Mouse (Mus musculus) hindbrain, embryonic 16.5 days (tissue): ENCODE measurements around the gene Rabgap1l. TPM values are rescaled to one million over a fixed set of nuclear protein-coding genes. Genes with fewer than 3 reads are reported as not detected.

Experiments used
- ATAC-seq: fragments of 200-750 bp; cut with Nextera tagmentation; 2 replicates; pipeline ENCODE4 v1.8.0; 2017; ENCODE audit warnings: moderate TSS enrichment, moderate library complexity
- H3K27ac ChIP-seq: fragments of 300-500 bp; sonication (generic); 2 replicates; pipeline ENCODE4 v1.5.1; 2014; ENCODE audit warnings: low read depth, mild to moderate bottlenecking, control low read depth, low read length, moderate library complexity
- H3K27me3 ChIP-seq: fragments of 300-500 bp; sonication (generic); replicated peaks from 2 replicates; pipeline ENCODE4 v1.6.1; 2014; ENCODE audit warnings: low read length; ENCODE audit not compliant: control insufficient read depth, insufficient read depth
- H3K36me3 ChIP-seq: fragments of 300-500 bp; sonication (generic); 2 replicates; pipeline ENCODE4 v1.6.1; 2014; ENCODE audit warnings: mild to moderate bottlenecking, low read length, moderate library complexity, mixed read lengths; ENCODE audit not compliant: control insufficient read depth, insufficient read depth
- H3K4me1 ChIP-seq: fragments of 300-500 bp; sonication (generic); 2 replicates; pipeline ENCODE4 v1.6.1; 2014; ENCODE audit warnings: low read depth, low read length; ENCODE audit not compliant: control insufficient read depth, insufficient read depth
- H3K4me2 ChIP-seq: fragments of 300-500 bp; sonication (generic); 2 replicates; pipeline ENCODE4 v1.6.1; 2014; ENCODE audit warnings: mild to moderate bottlenecking, low read length, control low read depth, moderate library complexity
- H3K4me3 ChIP-seq: fragments of 300-500 bp; sonication (generic); 2 replicates; pipeline ENCODE4 v1.5.1; 2014; ENCODE audit warnings: mild to moderate bottlenecking, low read length, control low read depth, moderate library complexity
- H3K9ac ChIP-seq: fragments of 300-500 bp; sonication (generic); 2 replicates; pipeline ENCODE4 v1.6.1; 2014; ENCODE audit warnings: low read depth, mild to moderate bottlenecking, control low read depth, low read length, moderate library complexity
- H3K9me3 ChIP-seq: fragments of 300-500 bp; sonication (generic); 2 replicates; pipeline ENCODE4 v1.6.1; 2014; ENCODE audit warnings: mild to moderate bottlenecking, low read length, moderate library complexity; ENCODE audit not compliant: control insufficient read depth
- WGBS: fragments of 180-500 bp; shearing (Covaris S2); extraction: QIAGEN DNeasy Blood & Tissue Kit; methylation state at CpG from one replicate; pipeline ENCODE4 v1.1.7; 2014; 5-methylcytosine and 5-hydroxymethylcytosine counted together
- polyA plus RNA-seq: library from polyadenylated mRNA; unstranded; fragments of >200 nt; fragmentation: Nextera tagmentation; extraction: Ambion mirVana; gene quantifications from 2 replicates; pipeline ENCODE4 v1.2.1, GENCODE M21; 2015

Rabgap1l gene
- polyA plus RNA-seq, 1 experiment from 2014 or later, result 30.0 TPM

- H3K27ac ChIP-seq, result no peak overlapping the region
- 86% methylated on average over 7 of the region's 7 CpGs for WGBS
- H3K4me2 ChIP-seq, result no peak overlapping the region
- no peaks in the 10 kb centered on the region for H3K9me3 ChIP-seq
- no peak overlapping the region for H3K4me3 ChIP-seq
- ATAC-seq, result no peak
- no peak overlapping the region for H3K9ac ChIP-seq
- no peaks in the 10 kb centered on the region for H3K36me3 ChIP-seq
- no peaks in the 10 kb centered on the region for H3K27me3 ChIP-seq
- H3K4me1 ChIP-seq, result no peaks in the 10 kb centered on the region
Observed at GRCm38 (mm10) chr1:160373306-160373705, 419.7 kb downstream of the Rabgap1l start.

GRCm38 (mm10) chr1:160371696-160372095 lies 421.3 kb downstream of the Rabgap1l start:
- Histone ChIP-seq H3K36me3 (no peaks in the 10 kb centered on the region), H3K4me1 (no peaks in the 10 kb centered on the region), H3K27ac (no peak overlapping the region), H3K4me2 (no peak overlapping the region), H3K9me3 (no peaks in the 10 kb centered on the region), H3K4me3 (no peak overlapping the region), H3K27me3 (no peaks in the 10 kb centered on the region), H3K9ac (no peak overlapping the region)
- no peak for ATAC-seq

DNA sequence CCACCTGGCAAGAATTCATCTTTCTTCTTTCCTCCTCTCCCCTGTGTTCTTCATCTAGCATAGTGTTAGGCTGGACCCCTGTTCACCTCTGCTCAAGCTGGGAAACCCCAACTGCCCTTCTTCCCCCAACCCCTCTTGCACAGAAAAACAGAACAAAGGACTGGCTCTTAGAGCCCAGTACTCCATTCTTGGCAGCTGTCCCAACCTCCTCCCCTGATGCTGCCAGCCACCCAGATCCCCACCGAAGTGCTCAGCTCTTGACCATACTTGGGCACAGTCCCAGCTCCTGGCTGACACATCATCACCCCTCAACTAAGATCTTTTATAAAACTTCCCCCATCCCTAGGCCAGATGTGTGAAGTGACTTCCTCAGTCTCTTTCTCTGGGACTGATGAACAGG lies 422.5 kb downstream of the Rabgap1l start:
- H3K4me3 ChIP-seq, result no peak overlapping the region
- H3K36me3 ChIP-seq, result no peaks in the 10 kb centered on the region
- WGBS, result 48% methylated on average over 1 of the region's 1 CpGs
- H3K9ac ChIP-seq, result no peak overlapping the region
- H3K27me3 ChIP-seq, result no peaks in the 10 kb centered on the region
- no peak overlapping the region for H3K27ac ChIP-seq
- no peaks in the 10 kb centered on the region for H3K9me3 ChIP-seq
- no peak overlapping the region for H3K4me2 ChIP-seq
- ATAC-seq, result peak; percentile 69
- no peaks in the 10 kb centered on the region for H3K4me1 ChIP-seq

DNA sequence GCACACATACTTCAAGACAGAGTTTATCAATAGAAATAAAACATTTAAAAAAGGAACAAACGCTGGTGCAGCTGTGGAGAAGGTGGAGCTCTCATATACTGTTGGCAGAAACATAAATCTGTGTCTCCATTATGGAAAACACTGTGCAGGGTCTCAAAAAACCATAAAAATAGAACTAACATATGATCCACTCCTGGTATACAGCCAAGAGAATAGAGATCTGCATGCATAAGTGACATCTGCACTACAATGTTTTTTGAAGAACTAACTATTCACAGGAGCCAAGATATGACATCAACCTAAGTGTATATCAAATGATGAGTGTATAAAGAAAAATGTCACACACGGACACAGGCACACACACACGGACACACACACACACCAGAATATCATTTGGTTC lies 426.4 kb downstream of the Rabgap1l start:
- no peaks in the 10 kb centered on the region for H3K4me1 ChIP-seq
- WGBS, result 86% methylated on average over 3 of the region's 3 CpGs
- ATAC-seq, result no peak
- H3K9me3 ChIP-seq, result no peaks in the 10 kb centered on the region
- no peak overlapping the region for H3K4me2 ChIP-seq
- no peak overlapping the region for H3K4me3 ChIP-seq
- no peak overlapping the region for H3K9ac ChIP-seq
- H3K27me3 ChIP-seq, result no peaks in the 10 kb centered on the region
- no peaks in the 10 kb centered on the region for H3K36me3 ChIP-seq
- H3K27ac ChIP-seq, result no peak overlapping the region

GRCm38 (mm10) chr1:160357268-160357667 lies 435.7 kb downstream of the Rabgap1l start:
- no peak overlapping the region for H3K4me3 ChIP-seq
- peaks cover 1% of the 10 kb centered on the region for H3K4me1 ChIP-seq
- no peak overlapping the region for H3K9ac ChIP-seq
- H3K27me3 ChIP-seq, result no peaks in the 10 kb centered on the region
- no peak for ATAC-seq
- no peaks in the 10 kb centered on the region for H3K9me3 ChIP-seq
- no peak overlapping the region for H3K4me2 ChIP-seq
- no peak overlapping the region for H3K27ac ChIP-seq
- H3K36me3 ChIP-seq, result no peaks in the 10 kb centered on the region

GRCm38 (mm10) chr1:160353732-160354455 lies 439.1 kb downstream of the Rabgap1l start:
- 87% methylated on average over 6 of the region's 6 CpGs for WGBS
- Histone ChIP-seq H3K27ac (no peak overlapping the region), H3K4me3 (no peak overlapping the region), H3K27me3 (no peaks in the 10 kb centered on the region), H3K9ac (no peak overlapping the region), H3K36me3 (no peaks in the 10 kb centered on the region), H3K4me1 (peaks cover 9% of the 10 kb centered on the region), H3K4me2 (no peak overlapping the region), H3K9me3 (no peaks in the 10 kb centered on the region)
- ATAC-seq, result no peak

DNA sequence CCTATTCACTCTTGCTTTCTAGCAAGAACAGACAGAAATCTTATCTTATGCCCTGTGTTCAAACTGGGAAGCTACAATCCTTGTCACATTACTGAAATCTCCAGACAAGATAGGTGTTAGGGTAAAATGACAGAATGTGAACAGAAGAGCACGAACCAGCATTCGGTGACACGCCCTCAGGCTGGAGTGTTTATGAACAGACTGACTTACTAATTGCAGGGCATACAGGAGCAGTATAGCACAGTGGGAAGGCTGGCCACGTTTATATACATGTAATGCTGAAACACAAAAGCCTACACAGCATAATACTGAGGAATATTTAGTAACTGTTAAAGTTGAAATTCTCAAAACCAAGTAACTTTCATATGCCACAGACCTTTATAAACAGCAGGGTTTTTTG lies 440.7 kb downstream of the Rabgap1l start:
- H3K4me2 ChIP-seq, result peak overlapping the region; percentile 66
- H3K27me3 ChIP-seq, result no peaks in the 10 kb centered on the region
- H3K36me3 ChIP-seq, result no peaks in the 10 kb centered on the region
- H3K9me3 ChIP-seq, result no peaks in the 10 kb centered on the region
- H3K4me1 ChIP-seq, result peaks cover 13% of the 10 kb centered on the region
- 18% methylated on average over 4 of the region's 4 CpGs for WGBS
- H3K4me3 ChIP-seq, result peak overlapping the region; percentile 51
- peak overlapping the region; percentile 93 for H3K27ac ChIP-seq
- ATAC-seq, result peak; percentile 65
- H3K9ac ChIP-seq, result peak overlapping the region; percentile 75

GRCm38 (mm10) chr1:160351880-160352234 lies 441.2 kb downstream of the Rabgap1l start:
- WGBS, result 0% methylated on average over 10 of the region's 10 CpGs
- H3K27ac ChIP-seq, result peak overlapping the region; percentile 93
- no peaks in the 10 kb centered on the region for H3K36me3 ChIP-seq
- peak overlapping the region; percentile 75 for H3K9ac ChIP-seq
- no peaks in the 10 kb centered on the region for H3K27me3 ChIP-seq
- peak overlapping the region; percentile 66 for H3K4me2 ChIP-seq
- peaks cover 13% of the 10 kb centered on the region for H3K4me1 ChIP-seq
- no peaks in the 10 kb centered on the region for H3K9me3 ChIP-seq
- H3K4me3 ChIP-seq, result peak overlapping the region; percentile 51
- ATAC-seq, result peak; percentile 94

- Histone ChIP-seq H3K4me1 (peaks cover 13% of the 10 kb centered on the region), H3K4me2 (peak overlapping the region; percentile 66), H3K4me3 (peak overlapping the region; percentile 51), H3K27me3 (no peaks in the 10 kb centered on the region), H3K36me3 (no peaks in the 10 kb centered on the region), H3K9me3 (no peaks in the 10 kb centered on the region), H3K27ac (peak overlapping the region; percentile 93), H3K9ac (peak overlapping the region; percentile 75)
- WGBS, result 9% methylated on average over 13 of the region's 13 CpGs
- ATAC-seq, result peak; percentile 43
Observed at GRCm38 (mm10) chr1:160351146-160351879, 441.7 kb downstream of the Rabgap1l start.
